Mouse (Mus musculus) liver, embryonic 15.5 days (tissue): ENCODE results near the gene Ugt8a. TPM values are rescaled to one million over a fixed set of nuclear protein-coding genes. Genes with fewer than 3 reads are reported as not detected.

Source experiments
- ATAC-seq: fragments of 200-750 bp; cut with Nextera tagmentation; 2 replicates; pipeline ENCODE4 v1.8.0; 2017; ENCODE audit warnings: moderate number of reproducible peaks, mild to moderate bottlenecking, moderate library complexity; ENCODE audit not compliant: insufficient read depth
- H3K27ac ChIP-seq: fragments of 300-500 bp; sonication (generic); replicated peaks from 2 replicates; pipeline ENCODE4 v1.5.1; 2015; ENCODE audit warnings: mild to moderate bottlenecking, inconsistent platforms
- H3K27me3 ChIP-seq: fragments of 300-500 bp; sonication (generic); 2 replicates; pipeline ENCODE4 v1.6.1; 2015; ENCODE audit warnings: mild to moderate bottlenecking, inconsistent platforms
- H3K36me3 ChIP-seq: fragments of 300-500 bp; sonication (generic); replicated peaks from 2 replicates; pipeline ENCODE4 v1.6.1; 2015; ENCODE audit warnings: moderate library complexity, mild to moderate bottlenecking, inconsistent platforms
- H3K4me1 ChIP-seq: fragments of 300-500 bp; sonication (generic); replicated peaks from 2 replicates; pipeline ENCODE4 v1.6.1; 2015; ENCODE audit warnings: inconsistent platforms
- H3K4me2 ChIP-seq: fragments of 300-500 bp; sonication (generic); 2 replicates; pipeline ENCODE4 v1.6.1; 2015; ENCODE audit warnings: moderate library complexity, mild to moderate bottlenecking, inconsistent platforms
- H3K4me3 ChIP-seq: fragments of 300-500 bp; sonication (generic); replicated peaks from 2 replicates; pipeline ENCODE4 v1.5.1; 2015; ENCODE audit warnings: mild to moderate bottlenecking, inconsistent platforms
- H3K9ac ChIP-seq: fragments of 300-500 bp; sonication (generic); 2 replicates; pipeline ENCODE4 v1.6.1; 2015; ENCODE audit warnings: moderate library complexity, mild to moderate bottlenecking, inconsistent platforms
- H3K9me3 ChIP-seq: fragments of 300-500 bp; sonication (generic); replicated peaks from 2 replicates; pipeline ENCODE4 v1.6.1; 2016; ENCODE audit warnings: inconsistent platforms
- WGBS: fragments of 180-500 bp; shearing (Covaris S2); methylation state at CpG from one replicate; pipeline ENCODE4 v1.1.7; 2015; ENCODE audit warnings: mixed read lengths; ENCODE audit not compliant: insufficient replicate concordance; 5-methylcytosine and 5-hydroxymethylcytosine counted together
- polyA plus RNA-seq: library from polyadenylated mRNA; unstranded; fragments of >200 nt; fragmentation: Nextera tagmentation; extraction: Ambion mirVana; gene quantifications from 2 replicates; pipeline ENCODE4 v1.2.1, GENCODE M21; 2015

Gene Ugt8a
- polyA plus RNA-seq, 1 experiment from 2014 or later = 0.24 TPM

- Histone ChIP-seq H3K36me3 (no peaks in the 10 kb centered on the region), H3K27me3 (no peaks in the 10 kb centered on the region), H3K27ac (no peak overlapping the region), H3K4me2 (no peak overlapping the region), H3K4me1 (no peaks in the 10 kb centered on the region), H3K9me3 (no peaks in the 10 kb centered on the region), H3K4me3 (no peak overlapping the region), H3K9ac (no peak overlapping the region)
- WGBS = 55% methylated on average over 3 of the region's 3 CpGs
- ATAC-seq = no peak
Measured at GRCm38 (mm10) chr3:125861601-125862000, 76.8 kb downstream of the Ugt8a start.

- no peaks in the 10 kb centered on the region for H3K36me3 ChIP-seq
- H3K27me3 ChIP-seq = no peaks in the 10 kb centered on the region
- H3K9ac ChIP-seq = no peak overlapping the region
- no peaks in the 10 kb centered on the region for H3K9me3 ChIP-seq
- H3K27ac ChIP-seq = no peak overlapping the region
- ATAC-seq = no peak
- no peak overlapping the region for H3K4me3 ChIP-seq
- 15% methylated on average over 6 of the region's 6 CpGs for WGBS
- no peak overlapping the region for H3K4me2 ChIP-seq
- no peaks in the 10 kb centered on the region for H3K4me1 ChIP-seq
Measured at GRCm38 (mm10) chr3:125849163-125849872, 89.1 kb downstream of the Ugt8a start.

GRCm38 (mm10) chr3:125828051-125828450 is 110.4 kb downstream of the Ugt8a start:
- Histone ChIP-seq H3K27ac (no peak overlapping the region), H3K36me3 (no peaks in the 10 kb centered on the region), H3K9ac (no peak overlapping the region), H3K4me2 (no peak overlapping the region), H3K27me3 (no peaks in the 10 kb centered on the region), H3K9me3 (no peaks in the 10 kb centered on the region), H3K4me3 (no peak overlapping the region), H3K4me1 (no peaks in the 10 kb centered on the region)
- WGBS = 52% methylated on average over 4 of the region's 4 CpGs
- no peak for ATAC-seq

GRCm38 (mm10) chr3:125827256-125827655 is 111.2 kb downstream of the Ugt8a start:
- no peak for ATAC-seq
- no peaks in the 10 kb centered on the region for H3K27me3 ChIP-seq
- H3K27ac ChIP-seq = no peak overlapping the region
- H3K4me3 ChIP-seq = no peak overlapping the region
- H3K36me3 ChIP-seq = no peaks in the 10 kb centered on the region
- no peak overlapping the region for H3K4me2 ChIP-seq
- H3K4me1 ChIP-seq = no peaks in the 10 kb centered on the region
- WGBS = 53% methylated on average over 4 of the region's 4 CpGs
- H3K9ac ChIP-seq = no peak overlapping the region
- no peaks in the 10 kb centered on the region for H3K9me3 ChIP-seq

GRCm38 (mm10) chr3:125819741-125820140 is 118.7 kb downstream of the Ugt8a start:
- no peaks in the 10 kb centered on the region for H3K9me3 ChIP-seq
- no peak overlapping the region for H3K4me3 ChIP-seq
- H3K27ac ChIP-seq = no peak overlapping the region
- no peak overlapping the region for H3K4me2 ChIP-seq
- H3K4me1 ChIP-seq = no peaks in the 10 kb centered on the region
- H3K36me3 ChIP-seq = no peaks in the 10 kb centered on the region
- ATAC-seq = no peak
- no peak overlapping the region for H3K9ac ChIP-seq
- H3K27me3 ChIP-seq = no peaks in the 10 kb centered on the region
